ENCODE assay signal across 8 mouse cellular contexts in genomic region chr7:99916741-99917319, GRCm38 (mm10). TPM values are rescaled to one million over a fixed set of nuclear protein-coding genes. Genes with fewer than 3 reads are reported as not detected.
DNase-seq lines count a peak whose midpoint lies in the region; ATAC-seq lines count a peak whose summit lies in the region.

No protein-coding gene starts in this region.

- H3K27ac ChIP-seq in heart, embryonic 11.5 days (ENCODE audit: low read depth, low read length), result no peak overlapping the region
- no peak overlapping the region for H3K27ac ChIP-seq in kidney, embryonic 14.5 days (ENCODE audit: low read depth, low read length)
- no peak overlapping the region for H3K27ac ChIP-seq in liver, embryonic 15.5 days (replicated peaks)
- no peak overlapping the region for H3K27ac ChIP-seq in neural tube, embryonic 12.5 days

- no peaks in the 10 kb centered on the region; the same call in 1 of the 2 replicates for H3K36me3 ChIP-seq in heart, embryonic 11.5 days (ENCODE audit: control insufficient read depth, insufficient read depth, low read length)
- peaks cover 3% of the 10 kb centered on the region for H3K36me3 ChIP-seq in kidney, embryonic 14.5 days (ENCODE audit: control insufficient read depth, insufficient read depth, low read length)
- no peaks in the 10 kb centered on the region for H3K36me3 ChIP-seq in liver, embryonic 15.5 days (replicated peaks)
- H3K36me3 ChIP-seq in neural tube, embryonic 12.5 days, result peaks cover 13% of the 10 kb centered on the region

- peak overlapping the region; percentile 92 for H3K4me2 ChIP-seq in heart, embryonic 11.5 days
- H3K4me2 ChIP-seq in kidney, embryonic 14.5 days (replicated peaks; ENCODE audit: low read depth, low read length), result peak overlapping the region; percentile 79
- peak overlapping the region; percentile 59 for H3K4me2 ChIP-seq in liver, embryonic 15.5 days
- peak overlapping the region; percentile 68 for H3K4me2 ChIP-seq in neural tube, embryonic 12.5 days (replicated peaks)

- peak; percentile 46 for DNase-seq in urinary bladder, postnatal 14 days (ENCODE audit: low spot score)
- DNase-seq in urinary bladder, postnatal 4 days (ENCODE audit: low spot score in 2 of 2), result no peak
- DNase-seq in embryo, embryonic 10.5 days (ENCODE audit: low spot score), result peak; percentile 76
- no peak for DNase-seq in yolk sac, embryonic 10.5 days (ENCODE audit: low spot score)

- ATAC-seq in heart, embryonic 11.5 days (replicated peaks; ENCODE audit: insufficient number of reproducible peaks, low FRiP score, low TSS enrichment), result peak; percentile 28; the same call in 1 of the 2 replicates
- ATAC-seq in kidney, embryonic 14.5 days (ENCODE audit: low FRiP score, low TSS enrichment), result peak; percentile 48
- ATAC-seq in liver, embryonic 15.5 days (ENCODE audit: insufficient read depth), result no peak
- peak; percentile 51 for ATAC-seq in neural tube, embryonic 12.5 days (ENCODE audit: low FRiP score, low read depth)

- H3K27me3 ChIP-seq in heart, embryonic 11.5 days (ENCODE audit: control insufficient read depth, insufficient read depth, low read length), result peaks cover 31% of the 10 kb centered on the region
- peaks cover 11% of the 10 kb centered on the region for H3K27me3 ChIP-seq in kidney, embryonic 14.5 days (ENCODE audit: control insufficient read depth, insufficient read depth, low read length)
- peaks cover 53% of the 10 kb centered on the region for H3K27me3 ChIP-seq in liver, embryonic 15.5 days
- H3K27me3 ChIP-seq in neural tube, embryonic 12.5 days (replicated peaks), result peaks cover 16% of the 10 kb centered on the region

- H3K4me1 ChIP-seq in heart, embryonic 11.5 days (ENCODE audit: control insufficient read depth, insufficient read depth, low read length), result peaks cover 8% of the 10 kb centered on the region
- H3K4me1 ChIP-seq in kidney, embryonic 14.5 days (ENCODE audit: control insufficient read depth, insufficient read depth, low read length), result peaks cover 17% of the 10 kb centered on the region; the same call in 1 of the 2 replicates
- peaks cover 8% of the 10 kb centered on the region; the same call in 1 of the 2 replicates for H3K4me1 ChIP-seq in liver, embryonic 15.5 days (replicated peaks)
- peaks cover 15% of the 10 kb centered on the region for H3K4me1 ChIP-seq in neural tube, embryonic 12.5 days

- peak overlapping the region; percentile 45 for H3K4me3 ChIP-seq in heart, embryonic 11.5 days (ENCODE audit: low read depth, low read length)
- H3K4me3 ChIP-seq in kidney, embryonic 14.5 days (ENCODE audit: low read length), result peak overlapping the region; percentile 42
- H3K4me3 ChIP-seq in liver, embryonic 15.5 days (replicated peaks), result peak overlapping the region; percentile 35
- peak overlapping the region; percentile 30 for H3K4me3 ChIP-seq in neural tube, embryonic 12.5 days

- peak overlapping the region; percentile 44; the same call in 1 of the 2 replicates for H3K9ac ChIP-seq in heart, embryonic 11.5 days (ENCODE audit: low read depth, low read length)
- peak overlapping the region; percentile 50 for H3K9ac ChIP-seq in kidney, embryonic 14.5 days (ENCODE audit: low read depth, low read length)
- H3K9ac ChIP-seq in liver, embryonic 15.5 days, result no peak overlapping the region
- H3K9ac ChIP-seq in neural tube, embryonic 12.5 days, result peak overlapping the region; percentile 53; the same call in 1 of the 2 replicates

- H3K9me3 ChIP-seq in heart, embryonic 11.5 days (replicated peaks; ENCODE audit: control insufficient read depth, low read length), result no peaks in the 10 kb centered on the region
- H3K9me3 ChIP-seq in kidney, embryonic 14.5 days (ENCODE audit: control insufficient read depth, low read length), result no peaks in the 10 kb centered on the region
- H3K9me3 ChIP-seq in liver, embryonic 15.5 days (replicated peaks), result no peaks in the 10 kb centered on the region
- H3K9me3 ChIP-seq in neural tube, embryonic 12.5 days, result no peaks in the 10 kb centered on the region

- 6% methylated on average over 22 of the region's 22 CpGs for WGBS in heart, embryonic 11.5 days (ENCODE audit: insufficient replicate concordance)
- WGBS in kidney, embryonic 14.5 days, result 4% methylated on average over 22 of the region's 22 CpGs
- 6% methylated on average over 22 of the region's 22 CpGs for WGBS in liver, embryonic 15.5 days (ENCODE audit: insufficient replicate concordance)
- WGBS in neural tube, embryonic 12.5 days, result 6% methylated on average over 22 of the region's 22 CpGs

RNA-seq across cellular contexts. Expression of gene Spcs2, which starts 53.6 kb away (rescaled TPM):
- 208 and 229 TPM in 2 replicates for polyA plus RNA-seq in heart, embryonic 11.5 days (2014; fragmentation: Nextera tagmentation; extraction: Ambion mirVana)
- polyA plus RNA-seq in kidney, embryonic 14.5 days (2014; fragmentation: Nextera tagmentation; extraction: Ambion mirVana), result 346 and 377 TPM in 2 replicates
- polyA plus RNA-seq in liver, embryonic 15.5 days (2015; fragmentation: Nextera tagmentation; extraction: Ambion mirVana), result 169 and 193 TPM in 2 replicates
- polyA plus RNA-seq in neural tube, embryonic 12.5 days (2016; fragmentation: Nextera tagmentation; extraction: Ambion mirVana), result 337 and 365 TPM in 2 replicates

RNA-seq across cellular contexts. Expression of gene Xrra1, which starts 57.9 kb away (rescaled TPM):
- 0.23 and 0.49 TPM in 2 replicates for polyA plus RNA-seq in heart, embryonic 11.5 days (2014; fragmentation: Nextera tagmentation; extraction: Ambion mirVana)
- 0.43 and 0.47 TPM in 2 replicates for polyA plus RNA-seq in kidney, embryonic 14.5 days (2014; fragmentation: Nextera tagmentation; extraction: Ambion mirVana)
- polyA plus RNA-seq in liver, embryonic 15.5 days (2015; fragmentation: Nextera tagmentation; extraction: Ambion mirVana), result not detected in 2 replicates
- polyA plus RNA-seq in neural tube, embryonic 12.5 days (2016; fragmentation: Nextera tagmentation; extraction: Ambion mirVana), result 0.52 and 0.72 TPM in 2 replicates

Comparison
In these comparisons a context has a peak if more than half of its experiments do, and no peak if none do; other contexts are left out.
1. DNase-seq: peak in urinary bladder, postnatal 14 days (single experiment) and embryo, embryonic 10.5 days (single experiment); none in urinary bladder, postnatal 4 days (0 of 2) and yolk sac, embryonic 10.5 days (single experiment).
2. Peak in every context shown above with its lines, with median percentiles within 50 percentile points of each other: H3K4me2 ChIP-seq and H3K4me3 ChIP-seq.